Mouse (Mus musculus) heart, postnatal 0 days (tissue): Measurements from ENCODE around the gene Calcr. TPM values are rescaled to one million over a fixed set of nuclear protein-coding genes. Genes with fewer than 3 reads are reported as not detected.

ENCODE experiments used
- ATAC-seq: fragments of 200-750 bp; cut with Nextera tagmentation; 2 replicates; pipeline ENCODE4 v1.8.0; 2017; ENCODE audit warnings: low read depth, moderate number of reproducible peaks, moderate library complexity; ENCODE audit not compliant: insufficient read depth
- DNase-seq: peaks from one replicate; pipeline ENCODE4 v3.0.0-alpha.2; 2016; ENCODE audit warnings: low spot score
- H3K27ac ChIP-seq: fragments of 300-500 bp; sonication (generic); 2 replicates; pipeline ENCODE4 v1.5.1; 2014; ENCODE audit warnings: low read depth, mild to moderate bottlenecking
- H3K27me3 ChIP-seq: fragments of 300-500 bp; sonication (generic); 2 replicates; pipeline ENCODE4 v1.6.1; 2014; ENCODE audit warnings: low read length, mixed read lengths; ENCODE audit not compliant: control insufficient read depth, insufficient read depth
- H3K36me3 ChIP-seq: fragments of 300-500 bp; sonication (generic); replicated peaks from 2 replicates; pipeline ENCODE4 v1.6.1; 2014; ENCODE audit warnings: low read length, mixed read lengths; ENCODE audit not compliant: control insufficient read depth, insufficient read depth
- H3K4me1 ChIP-seq: fragments of 300-500 bp; sonication (generic); 2 replicates; pipeline ENCODE4 v1.6.1; 2014; ENCODE audit warnings: antibody characterized with exemption; ENCODE audit not compliant: control insufficient read depth, insufficient read depth
- H3K4me2 ChIP-seq: fragments of 300-500 bp; sonication (generic); 2 replicates; pipeline ENCODE4 v1.6.1; 2014; ENCODE audit warnings: low read depth, mild to moderate bottlenecking, low read length, moderate library complexity
- H3K4me3 ChIP-seq: fragments of 300-500 bp; sonication (generic); 2 replicates; pipeline ENCODE4 v1.5.1; 2014; ENCODE audit warnings: low read depth, low read length
- H3K9ac ChIP-seq: fragments of 300-500 bp; sonication (generic); replicated peaks from 2 replicates; pipeline ENCODE4 v1.6.1; 2014; ENCODE audit warnings: low read depth, low read length, mixed read lengths
- H3K9me3 ChIP-seq: fragments of 300-500 bp; sonication (generic); replicated peaks from 2 replicates; pipeline ENCODE4 v1.6.1; 2016; ENCODE audit warnings: low read length; ENCODE audit not compliant: control insufficient read depth
- CTCF ChIP-seq: IDR thresholded peaks from 2 replicates; pipeline ENCODE4 v1.5.1; 2016; ENCODE audit warnings: antibody characterized with exemption, control low read depth, low read depth
- EP300 ChIP-seq: IDR thresholded peaks from 2 replicates; pipeline ENCODE4 v1.6.1; 2016; ENCODE audit warnings: antibody characterized with exemption, low read depth
- WGBS: fragments of 180-500 bp; shearing (Covaris S2); extraction: QIAGEN DNeasy Blood & Tissue Kit; methylation state at CpG from one replicate; pipeline ENCODE4 v1.1.7; 2014; 5-methylcytosine and 5-hydroxymethylcytosine counted together
- polyA plus RNA-seq: library from polyadenylated mRNA; unstranded; fragments of >200 nt; fragmentation: Nextera tagmentation; extraction: Ambion mirVana; gene quantifications from 2 replicates; pipeline ENCODE4 v1.2.1, GENCODE M21; 2015
- total RNA-seq: library from RNA; depleted of rRNA; stranded (reverse); fragments of >200 nt; gene quantifications from 2 replicates; pipeline ENCODE4 v1.2.3, GENCODE M21; 2014; ENCODE audit warnings: low replicate concordance; rRNA removed

Calcr gene
- not detected in 2 replicates for total RNA-seq
- 0.05 TPM in 1 of 2 replicates, not detected in the other for polyA plus RNA-seq

GRCm38 (mm10) chr6:3764230-3764764 is at the start of gene Calcr:
TSS of gene Calcr (minus strand) at chr6:3764714.
- TF ChIP-seq EP300 = no peak
- TF ChIP-seq CTCF = no peak
- peaks cover 46% of the 10 kb centered on the region for H3K27me3 ChIP-seq
- H3K9ac ChIP-seq = peak within 1 kb of the TSS; percentile 25; the same call in 1 of the 2 replicates
- peak within 1 kb of the TSS; percentile 75 for H3K4me2 ChIP-seq
- H3K9me3 ChIP-seq = no peaks in the 10 kb centered on the region
- ATAC-seq (no peak), DNase-seq (no peak)
- H3K4me3 ChIP-seq = peak within 1 kb of the TSS; percentile 52
- WGBS = 3% methylated on average over 12 of the region's 12 CpGs
- H3K36me3 ChIP-seq = no peaks in the 10 kb centered on the region
- no peak within 1 kb of the TSS for H3K27ac ChIP-seq
- H3K4me1 ChIP-seq = no peaks in the 10 kb centered on the region

GRCm38 (mm10) chr6:3767485-3767884 is 3.0 kb upstream of the Calcr start:
- H3K27ac ChIP-seq = no peak overlapping the region
- DNase-seq (no peak), ATAC-seq (no peak)
- H3K9ac ChIP-seq = no peak overlapping the region
- H3K4me1 ChIP-seq = no peaks in the 10 kb centered on the region
- H3K27me3 ChIP-seq = peaks cover 38% of the 10 kb centered on the region
- no peak overlapping the region for H3K4me3 ChIP-seq
- H3K4me2 ChIP-seq = no peak overlapping the region
- TF ChIP-seq CTCF (no peak), EP300 (no peak)
- 76% methylated on average over 2 of the region's 2 CpGs for WGBS
- H3K9me3 ChIP-seq = no peaks in the 10 kb centered on the region
- H3K36me3 ChIP-seq = no peaks in the 10 kb centered on the region

- Histone ChIP-seq H3K4me1 (no peaks in the 10 kb centered on the region), H3K4me2 (peak overlapping the region; percentile 75), H3K9me3 (no peaks in the 10 kb centered on the region), H3K4me3 (peak overlapping the region; percentile 52), H3K36me3 (no peaks in the 10 kb centered on the region), H3K27ac (no peak overlapping the region), H3K9ac (peak overlapping the region; percentile 25; the same call in 1 of the 2 replicates), H3K27me3 (peaks cover 46% of the 10 kb centered on the region)
- DNase-seq (no peak), ATAC-seq (no peak)
- no peak for TF ChIP-seq CTCF
- no peak for TF ChIP-seq EP300
- WGBS = under 1% methylated on average over 39 of the region's 39 CpGs
These were observed 1.1 kb downstream of the Calcr start for GRCm38 (mm10) chr6:3763171-3763967.

- Histone ChIP-seq H3K9ac (no peak overlapping the region), H3K27ac (no peak overlapping the region), H3K4me2 (no peak overlapping the region), H3K36me3 (no peaks in the 10 kb centered on the region), H3K27me3 (no peaks in the 10 kb centered on the region), H3K4me1 (no peaks in the 10 kb centered on the region), H3K9me3 (no peaks in the 10 kb centered on the region), H3K4me3 (no peak overlapping the region)
- DNase-seq (no peak), ATAC-seq (no peak)
- TF ChIP-seq CTCF (no peak), EP300 (no peak)
- 55% methylated on average over 3 of the region's 3 CpGs for WGBS
These were observed 12.9 kb downstream of the Calcr start for GRCm38 (mm10) chr6:3751576-3751975.

GRCm38 (mm10) chr6:3749624-3750023 is 14.9 kb downstream of the Calcr start:
- Histone ChIP-seq H3K27me3 (no peaks in the 10 kb centered on the region), H3K4me1 (no peaks in the 10 kb centered on the region), H3K27ac (no peak overlapping the region), H3K9ac (no peak overlapping the region), H3K9me3 (no peaks in the 10 kb centered on the region), H3K4me2 (no peak overlapping the region), H3K4me3 (no peak overlapping the region), H3K36me3 (no peaks in the 10 kb centered on the region)
- no peak for DNase-seq
- no peak for ATAC-seq
- WGBS = 81% methylated on average over 5 of the region's 5 CpGs
- TF ChIP-seq EP300 = no peak
- no peak for TF ChIP-seq CTCF
